Mouse (Mus musculus): ENCODE measurements around the gene Ube2k. TPM values are rescaled to one million over a fixed set of nuclear protein-coding genes. Genes with fewer than 3 reads are reported as not detected.

Ube2k gene
- polyA plus RNA-seq, 1 experiment from 2014 or later: 199 TPM

DNA sequence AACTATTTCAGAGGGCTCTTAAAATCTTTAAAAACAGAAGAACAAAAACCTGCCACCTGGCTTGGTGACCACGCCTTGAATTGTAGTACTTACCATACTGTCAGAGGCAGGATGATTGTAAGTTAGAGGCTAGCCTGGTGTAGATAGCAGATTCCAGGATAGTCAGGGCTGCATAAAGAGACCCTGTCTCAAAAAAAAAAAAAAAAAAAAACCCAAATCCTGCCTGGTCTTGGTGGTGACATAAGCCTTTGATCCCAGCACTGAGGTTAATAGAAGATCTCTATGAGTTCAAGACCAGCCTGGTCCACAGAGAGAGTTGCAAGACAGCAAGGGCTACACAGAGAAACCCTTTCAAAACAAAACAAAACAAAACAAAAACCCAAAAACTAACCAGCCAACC is 6.5 kb downstream of the Ube2k start:
- 90% methylated on average over 1 of the region's 1 CpGs for WGBS
- peaks cover 13% of the 10 kb centered on the region for H3K36me3 ChIP-seq
- DNase-seq (ENCODE audit: low spot score): no peak

GRCm38 (mm10) chr5:65544616-65545015 is 7.6 kb downstream of the Ube2k start:
- peaks cover 17% of the 10 kb centered on the region for H3K36me3 ChIP-seq
- H3K4me1 ChIP-seq: peaks cover 6% of the 10 kb centered on the region; the same call in 1 of the 2 replicates
- H3K27ac ChIP-seq: no peak overlapping the region
- no peaks in the 10 kb centered on the region for H3K27me3 ChIP-seq (ENCODE audit: insufficient read depth, poor library complexity, severe bottlenecking)
- 86% methylated on average over 2 of the region's 2 CpGs for WGBS
- H3K9me3 ChIP-seq: no peaks in the 10 kb centered on the region
- DNase-seq (ENCODE audit: low spot score): no peak
- H3K4me3 ChIP-seq: no peak overlapping the region

More for the DNA sequence above, 6.5 kb downstream of the Ube2k start:
- H3K27me3 ChIP-seq (ENCODE audit: insufficient read depth, poor library complexity, severe bottlenecking): no peaks in the 10 kb centered on the region
- H3K4me3 ChIP-seq: no peak overlapping the region
- no peak overlapping the region for H3K27ac ChIP-seq
- no peaks in the 10 kb centered on the region for H3K9me3 ChIP-seq
- peaks cover 15% of the 10 kb centered on the region for H3K4me1 ChIP-seq

GRCm38 (mm10) chr5:65549677-65550076 is 12.6 kb downstream of the Ube2k start:
- WGBS: 93% methylated on average over 1 of the region's 1 CpGs
- Histone ChIP-seq H3K27me3 (ENCODE audit: insufficient read depth, poor library complexity, severe bottlenecking) (no peaks in the 10 kb centered on the region), H3K4me1 (peaks cover 12% of the 10 kb centered on the region; the same call in 1 of the 2 replicates), H3K9me3 (no peaks in the 10 kb centered on the region), H3K36me3 (peaks cover 30% of the 10 kb centered on the region), H3K27ac (no peak overlapping the region), H3K4me3 (no peak overlapping the region)
- DNase-seq (ENCODE audit: low spot score): no peak

- H3K9me3 ChIP-seq: no peaks in the 10 kb centered on the region
Measured at GRCm38 (mm10) chr5:65557109-65557508, 20.1 kb downstream of the Ube2k start.

GRCm38 (mm10) chr5:65561125-65561893 is 24.3 kb downstream of the Ube2k start:
- Histone ChIP-seq H3K4me1 (peaks cover 20% of the 10 kb centered on the region), H3K36me3 (no peaks in the 10 kb centered on the region), H3K4me3 (no peak overlapping the region), H3K9me3 (no peaks in the 10 kb centered on the region), H3K27me3 (ENCODE audit: insufficient read depth, poor library complexity, severe bottlenecking) (no peaks in the 10 kb centered on the region), H3K27ac (no peak overlapping the region)
- DNase-seq (ENCODE audit: low spot score): peak; percentile 79
- WGBS: 36% methylated on average over 20 of the region's 20 CpGs

More at GRCm38 (mm10) chr5:65557109-65557508, 20.1 kb downstream of the Ube2k start:
- Histone ChIP-seq H3K27me3 (ENCODE audit: insufficient read depth, poor library complexity, severe bottlenecking) (no peaks in the 10 kb centered on the region), H3K4me3 (no peak overlapping the region), H3K4me1 (peaks cover 20% of the 10 kb centered on the region), H3K27ac (no peak overlapping the region), H3K36me3 (peaks cover 17% of the 10 kb centered on the region)
- DNase-seq (ENCODE audit: low spot score): no peak

- Histone ChIP-seq H3K9me3 (no peaks in the 10 kb centered on the region), H3K27ac (no peak overlapping the region), H3K4me3 (no peak overlapping the region), H3K4me1 (peaks cover 10% of the 10 kb centered on the region; the same call in 1 of the 2 replicates), H3K36me3 (peaks cover 13% of the 10 kb centered on the region), H3K27me3 (ENCODE audit: insufficient read depth, poor library complexity, severe bottlenecking) (no peaks in the 10 kb centered on the region)
- no peak for DNase-seq (ENCODE audit: low spot score)
- 88% methylated on average over 2 of the region's 2 CpGs for WGBS
Measured at GRCm38 (mm10) chr5:65565486-65565885, 28.5 kb downstream of the Ube2k start.

DNA sequence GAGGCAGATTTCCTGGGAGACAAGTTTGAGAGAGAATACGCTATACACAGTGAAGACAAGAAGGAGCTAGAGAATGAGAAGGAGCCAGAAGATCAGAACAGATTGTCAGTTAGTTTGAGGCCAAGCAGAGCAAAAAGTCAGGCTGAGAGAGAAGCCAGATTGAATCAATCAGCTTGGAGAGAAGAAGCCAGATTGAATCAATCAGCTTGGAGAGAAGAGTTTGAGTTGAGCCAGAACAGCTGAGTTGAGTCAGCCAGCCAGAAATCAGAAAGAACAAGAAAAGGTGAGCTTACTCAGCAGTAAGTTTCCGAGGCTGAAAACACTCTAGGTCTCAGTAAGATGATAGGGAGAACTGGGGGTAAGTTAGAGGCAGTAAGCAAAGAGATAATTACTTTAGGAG is 37.8 kb downstream of the Ube2k start:
- Histone ChIP-seq H3K27me3 (ENCODE audit: insufficient read depth, poor library complexity, severe bottlenecking) (no peaks in the 10 kb centered on the region), H3K4me1 (0 out of 2 replicates have a peak, but pooled peaks cover 4% of the 10 kb centered on the region), H3K4me3 (no peak overlapping the region), H3K36me3 (peaks cover 26% of the 10 kb centered on the region), H3K9me3 (no peaks in the 10 kb centered on the region), H3K27ac (no peak overlapping the region)
- DNase-seq (ENCODE audit: low spot score): no peak
- WGBS: 84% methylated on average over 2 of the region's 2 CpGs

GRCm38 (mm10) chr5:65575896-65576295 is 38.9 kb downstream of the Ube2k start:
- Histone ChIP-seq H3K36me3 (peaks cover 31% of the 10 kb centered on the region), H3K4me1 (0 out of 2 replicates have a peak, but pooled peaks cover 4% of the 10 kb centered on the region), H3K9me3 (no peaks in the 10 kb centered on the region), H3K27ac (no peak overlapping the region), H3K4me3 (no peak overlapping the region), H3K27me3 (ENCODE audit: insufficient read depth, poor library complexity, severe bottlenecking) (no peaks in the 10 kb centered on the region)
- 83% methylated on average over 2 of the region's 2 CpGs for WGBS
- no peak for DNase-seq (ENCODE audit: low spot score)

- 75% methylated on average over 3 of the region's 3 CpGs for WGBS
- Histone ChIP-seq H3K4me1 (0 out of 2 replicates have a peak, but pooled peaks cover 4% of the 10 kb centered on the region), H3K27me3 (ENCODE audit: insufficient read depth, poor library complexity, severe bottlenecking) (no peaks in the 10 kb centered on the region), H3K36me3 (peaks cover 32% of the 10 kb centered on the region), H3K27ac (no peak overlapping the region), H3K4me3 (no peak overlapping the region), H3K9me3 (no peaks in the 10 kb centered on the region)
- no peak for DNase-seq (ENCODE audit: low spot score)
Measured at GRCm38 (mm10) chr5:65578545-65578944, 41.5 kb downstream of the Ube2k start.

DNA sequence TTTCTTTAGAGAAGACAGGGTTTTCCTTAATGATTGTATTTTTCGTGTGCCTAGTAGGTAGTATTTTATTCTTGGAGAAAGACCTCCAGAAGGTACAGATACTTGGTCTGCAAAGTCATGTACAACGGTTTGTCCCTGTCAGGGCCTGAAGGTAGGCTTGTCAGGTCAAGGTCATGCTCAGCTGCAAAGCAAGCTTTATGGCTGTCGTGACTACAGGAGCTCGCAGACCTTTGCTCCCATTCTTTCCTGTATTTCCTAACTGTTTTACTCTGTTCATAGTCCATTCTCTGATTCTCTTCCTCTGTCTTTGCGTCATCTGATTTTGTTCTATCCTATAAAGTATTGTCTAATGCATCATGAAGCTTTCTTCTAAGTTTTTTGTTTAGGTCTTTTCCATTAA is 49.3 kb downstream of the Ube2k start:
- no peaks in the 10 kb centered on the region for H3K4me1 ChIP-seq
- no peaks in the 10 kb centered on the region for H3K9me3 ChIP-seq
- no peak overlapping the region for H3K4me3 ChIP-seq
- no peak for DNase-seq (ENCODE audit: low spot score)
- H3K36me3 ChIP-seq: peaks cover 52% of the 10 kb centered on the region
- no peak overlapping the region for H3K27ac ChIP-seq
- no peaks in the 10 kb centered on the region for H3K27me3 ChIP-seq (ENCODE audit: insufficient read depth, poor library complexity, severe bottlenecking)
- 87% methylated on average over 5 of the region's 5 CpGs for WGBS

DNA sequence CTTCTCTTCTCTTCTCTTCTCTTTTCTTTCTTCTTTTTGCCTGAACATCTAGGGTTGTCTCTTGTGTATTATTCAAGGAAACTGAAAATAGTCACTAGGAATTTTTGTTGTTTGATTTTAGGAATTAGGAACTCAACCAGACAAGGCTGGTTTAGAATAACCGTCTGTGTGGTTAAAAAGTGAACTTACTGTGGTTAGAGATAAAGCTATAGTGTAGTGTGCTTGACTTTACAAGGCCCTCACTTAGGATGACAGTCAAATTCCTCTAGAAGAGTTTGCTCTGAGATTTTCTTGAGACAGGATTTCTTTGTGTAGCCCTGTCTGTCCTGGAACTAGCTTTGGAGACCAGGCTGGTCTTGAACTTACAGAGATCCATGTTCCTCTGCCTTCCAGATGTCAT is 53.2 kb downstream of the Ube2k start:
- WGBS: 78% methylated on average over 1 of the region's 1 CpGs
- Histone ChIP-seq H3K27ac (no peak overlapping the region), H3K9me3 (no peaks in the 10 kb centered on the region), H3K4me3 (no peak overlapping the region), H3K27me3 (ENCODE audit: insufficient read depth, poor library complexity, severe bottlenecking) (no peaks in the 10 kb centered on the region), H3K4me1 (no peaks in the 10 kb centered on the region), H3K36me3 (peaks cover 61% of the 10 kb centered on the region)
- DNase-seq (ENCODE audit: low spot score): no peak

GRCm38 (mm10) chr5:65592421-65592820 is 55.4 kb downstream of the Ube2k start:
- Histone ChIP-seq H3K4me3 (no peak overlapping the region), H3K9me3 (no peaks in the 10 kb centered on the region), H3K4me1 (no peaks in the 10 kb centered on the region), H3K27ac (no peak overlapping the region), H3K27me3 (ENCODE audit: insufficient read depth, poor library complexity, severe bottlenecking) (no peaks in the 10 kb centered on the region), H3K36me3 (peaks cover 50% of the 10 kb centered on the region)
- WGBS: 88% methylated on average over 2 of the region's 2 CpGs
- no peak for DNase-seq (ENCODE audit: low spot score)

DNA sequence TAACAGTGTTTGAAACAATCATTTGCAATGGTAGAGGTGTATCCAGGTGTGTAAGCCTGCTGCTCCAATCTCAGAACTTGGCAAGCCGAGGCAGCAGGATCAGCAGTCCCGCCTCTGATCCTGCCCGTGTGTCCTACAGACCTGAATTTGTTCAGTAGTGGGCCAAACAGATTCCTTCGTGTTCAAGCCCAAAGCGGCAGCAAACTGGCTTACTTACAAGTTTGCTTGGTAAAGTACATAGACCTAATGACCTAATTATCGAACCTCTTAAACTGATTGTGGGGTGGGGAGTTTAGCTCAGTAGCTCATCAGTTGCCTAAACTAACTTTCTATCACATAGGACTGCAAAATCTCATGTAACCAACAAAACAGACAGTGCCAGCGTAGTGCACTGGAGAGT is 62.6 kb downstream of the Ube2k start:
- DNase-seq (ENCODE audit: low spot score): no peak
- no peaks in the 10 kb centered on the region for H3K4me1 ChIP-seq
- H3K27ac ChIP-seq: no peak overlapping the region
- H3K27me3 ChIP-seq (ENCODE audit: insufficient read depth, poor library complexity, severe bottlenecking): no peaks in the 10 kb centered on the region
- H3K9me3 ChIP-seq: no peaks in the 10 kb centered on the region
- H3K36me3 ChIP-seq: peaks cover 40% of the 10 kb centered on the region
- no peak overlapping the region for H3K4me3 ChIP-seq
- 92% methylated on average over 7 of the region's 7 CpGs for WGBS
